Mouse (Mus musculus) intestine, embryonic 14.5 days (tissue): ENCODE results near the gene Pigx. TPM values are rescaled to one million over a fixed set of nuclear protein-coding genes. Genes with fewer than 3 reads are reported as not detected.
"Not testable (repeated sequence)": the region's sequence is repeated elsewhere in the genome, so short reads cannot be mapped to it uniquely, and the experiment has no call there.

Experiments used
- ATAC-seq: fragments of 200-750 bp; cut with Nextera tagmentation; replicated peaks from 2 replicates; pipeline ENCODE4 v1.8.0; 2017; ENCODE audit warnings: low read depth, moderate number of reproducible peaks, moderate TSS enrichment, moderate library complexity; ENCODE audit not compliant: low FRiP score, low TSS enrichment
- DNase-seq: peaks from one replicate; pipeline ENCODE4 v3.0.0-alpha.2; 2018; ENCODE audit warnings: low spot score
- H3K27ac ChIP-seq: fragments of 300-500 bp; sonication (generic); 2 replicates; pipeline ENCODE4 v1.5.1; 2014; ENCODE audit warnings: low read depth, mild to moderate bottlenecking, control low read depth
- H3K27me3 ChIP-seq: fragments of 300-500 bp; sonication (generic); replicated peaks from 2 replicates; pipeline ENCODE4 v1.6.1; 2014; ENCODE audit warnings: low read length, control low read depth; ENCODE audit not compliant: control insufficient read depth, insufficient read depth
- H3K36me3 ChIP-seq: fragments of 300-500 bp; sonication (generic); 2 replicates; pipeline ENCODE4 v1.6.1; 2014; ENCODE audit warnings: low read length, control low read depth; ENCODE audit not compliant: control insufficient read depth, insufficient read depth
- H3K4me1 ChIP-seq: fragments of 300-500 bp; sonication (generic); replicated peaks from 2 replicates; pipeline ENCODE4 v1.6.1; 2014; ENCODE audit warnings: low read length, control low read depth, mixed read lengths; ENCODE audit not compliant: control insufficient read depth, insufficient read depth
- H3K4me2 ChIP-seq: fragments of 300-500 bp; sonication (generic); 2 replicates; pipeline ENCODE4 v1.6.1; 2014; ENCODE audit warnings: low read length
- H3K4me3 ChIP-seq: fragments of 300-500 bp; sonication (generic); 2 replicates; pipeline ENCODE4 v1.5.1; 2014; ENCODE audit warnings: low read depth, low read length, control low read depth, mixed read lengths
- H3K9ac ChIP-seq: fragments of 300-500 bp; sonication (generic); 2 replicates; pipeline ENCODE4 v1.6.1; 2014; ENCODE audit warnings: mild to moderate bottlenecking, low read length
- H3K9me3 ChIP-seq: fragments of 300-500 bp; sonication (generic); 2 replicates; pipeline ENCODE4 v1.6.1; 2016; ENCODE audit warnings: low read length, control low read depth; ENCODE audit not compliant: control insufficient read depth
- WGBS: fragments of 180-500 bp; shearing (Covaris S2); extraction: QIAGEN DNeasy Blood & Tissue Kit; methylation state at CpG from one replicate; pipeline ENCODE4 v1.1.7; 2014; 5-methylcytosine and 5-hydroxymethylcytosine counted together
- polyA plus RNA-seq: library from polyadenylated mRNA; unstranded; fragments of >200 nt; fragmentation: Nextera tagmentation; extraction: Ambion mirVana; gene quantifications from 2 replicates; pipeline ENCODE4 v1.2.1, GENCODE M21; 2014

The Pigx gene
- polyA plus RNA-seq, 1 experiment from 2014 or later = 122 TPM

DNA sequence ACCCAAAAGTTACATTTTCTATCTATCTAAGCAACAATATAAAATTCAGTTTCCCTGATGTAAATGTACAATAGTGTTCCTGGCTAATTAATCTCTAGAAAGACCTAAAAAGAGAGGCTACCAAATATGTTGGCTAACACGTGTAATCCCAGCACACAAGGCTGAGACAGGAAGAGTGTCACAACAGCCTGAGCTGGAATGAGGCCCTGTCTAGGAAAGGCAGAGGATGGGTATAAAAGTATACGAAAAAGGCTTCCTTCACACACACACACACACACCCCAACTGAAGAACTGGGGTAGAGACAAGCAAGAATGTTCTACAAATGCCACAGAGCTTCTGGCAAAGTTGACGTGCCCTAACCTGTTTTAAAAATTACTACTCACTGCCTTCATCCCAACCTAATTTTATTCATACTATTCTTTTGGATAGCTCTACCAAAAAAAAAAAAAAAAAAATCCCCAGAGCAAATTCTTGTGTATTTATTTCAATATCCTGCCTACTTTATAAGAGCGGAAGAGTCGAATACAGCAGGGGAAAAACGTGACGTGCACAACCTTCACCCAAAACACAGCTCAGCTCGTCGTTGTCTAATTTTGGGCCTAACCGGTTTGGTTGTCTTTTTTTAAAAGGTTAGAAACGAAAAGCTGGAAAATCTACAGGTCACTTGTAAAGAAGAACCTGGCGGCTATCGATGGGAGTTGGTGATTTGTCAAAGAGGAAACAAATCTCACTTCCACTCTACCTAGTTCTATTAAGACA is 21.7 kb downstream of the Pigx start:
- peak overlapping the region; percentile 70 for H3K4me2 ChIP-seq
- no peaks in the 10 kb centered on the region for H3K36me3 ChIP-seq
- peak overlapping the region; percentile 97 for H3K9ac ChIP-seq
- peaks cover 11% of the 10 kb centered on the region for H3K4me1 ChIP-seq
- 4% methylated on average over 13 of the region's 13 CpGs for WGBS
- H3K27me3 ChIP-seq = no peaks in the 10 kb centered on the region
- no peaks in the 10 kb centered on the region for H3K9me3 ChIP-seq
- H3K27ac ChIP-seq = peak overlapping the region; percentile 94
- ATAC-seq = no peak
- peak overlapping the region; percentile 94 for H3K4me3 ChIP-seq
- DNase-seq = no peak

DNA sequence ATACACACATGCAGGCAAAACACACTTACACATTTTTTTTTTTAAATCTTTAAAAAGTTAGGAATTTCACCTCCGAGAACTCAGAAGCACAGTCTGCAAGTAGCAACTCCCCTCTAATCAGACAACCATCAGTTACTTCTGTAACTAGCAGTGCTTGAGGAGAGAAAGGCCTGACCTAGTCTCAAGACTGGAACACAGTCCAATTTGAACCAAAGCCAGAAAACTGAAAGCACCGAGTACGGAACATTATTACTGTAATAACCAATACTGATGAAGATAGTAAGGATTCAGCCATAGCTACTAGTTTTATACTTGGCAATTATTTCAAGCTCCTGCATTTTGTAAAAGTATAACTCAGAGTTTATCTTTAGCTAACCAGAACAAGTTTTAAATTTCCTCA is 23.1 kb downstream of the Pigx start:
- Histone ChIP-seq H3K4me3 (0 out of 2 replicates have a peak overlapping the region, but pooled peaks have one; percentile 94), H3K9me3 (no peaks in the 10 kb centered on the region), H3K36me3 (no peaks in the 10 kb centered on the region), H3K9ac (no peak overlapping the region), H3K27ac (no peak overlapping the region), H3K4me1 (peaks cover 11% of the 10 kb centered on the region), H3K27me3 (no peaks in the 10 kb centered on the region), H3K4me2 (peak overlapping the region; percentile 70)
- no peak for ATAC-seq
- no peak for DNase-seq
- 63% methylated on average over 3 of the region's 3 CpGs for WGBS

DNA sequence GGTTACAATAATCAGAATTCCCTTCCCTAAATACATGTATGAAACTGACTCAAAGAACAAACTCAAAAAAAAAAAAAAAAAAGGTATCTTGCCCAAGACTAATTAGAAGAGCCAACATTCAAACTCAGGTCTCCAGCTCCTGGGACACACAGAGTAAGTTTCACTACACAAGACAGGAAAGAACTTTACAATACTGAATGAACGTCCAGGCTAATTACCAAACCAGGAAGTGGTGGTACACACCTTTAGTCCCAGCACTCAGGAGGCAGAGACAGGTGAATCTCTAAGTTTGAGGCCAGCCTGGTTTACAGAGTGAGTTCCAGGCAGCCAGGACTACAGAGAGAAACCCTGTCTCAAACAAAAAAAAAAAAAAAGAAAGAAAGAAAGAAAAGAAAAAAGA is 23.8 kb downstream of the Pigx start:
- Histone ChIP-seq H3K27ac (no peak overlapping the region), H3K4me2 (no peak overlapping the region), H3K9me3 (no peaks in the 10 kb centered on the region), H3K4me1 (peaks cover 11% of the 10 kb centered on the region), H3K4me3 (no peak overlapping the region), H3K9ac (no peak overlapping the region), H3K27me3 (no peaks in the 10 kb centered on the region), H3K36me3 (no peaks in the 10 kb centered on the region)
- DNase-seq (no peak), ATAC-seq (no peak)
- 55% methylated on average over 1 of the region's 1 CpGs for WGBS

DNA sequence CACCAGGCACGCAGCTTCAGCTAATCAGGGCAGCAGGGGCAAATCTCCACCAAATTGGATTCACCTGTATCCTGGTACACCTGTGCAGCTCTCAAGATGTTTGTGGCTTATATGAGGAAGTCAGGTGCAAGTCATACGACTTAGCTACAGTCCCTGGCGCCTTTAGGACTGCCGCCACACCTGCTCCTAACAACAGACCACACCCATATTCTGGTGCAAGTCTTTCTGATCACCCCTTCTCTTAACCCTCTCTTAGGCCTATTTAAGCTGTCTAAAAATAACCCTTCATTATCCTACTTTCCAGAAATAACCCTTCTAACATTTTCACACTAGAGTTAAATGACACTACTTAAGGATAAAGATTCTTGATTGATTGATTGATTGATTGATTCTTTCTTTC is 29.5 kb downstream of the Pigx start:
- not testable (repeated sequence) for H3K4me1 ChIP-seq, ATAC-seq, H3K27me3 ChIP-seq, H3K27ac ChIP-seq, DNase-seq, H3K9ac ChIP-seq, H3K36me3 ChIP-seq, H3K4me3 ChIP-seq, H3K4me2 ChIP-seq, H3K9me3 ChIP-seq
- WGBS = 62% methylated on average over 4 of the region's 4 CpGs

DNA sequence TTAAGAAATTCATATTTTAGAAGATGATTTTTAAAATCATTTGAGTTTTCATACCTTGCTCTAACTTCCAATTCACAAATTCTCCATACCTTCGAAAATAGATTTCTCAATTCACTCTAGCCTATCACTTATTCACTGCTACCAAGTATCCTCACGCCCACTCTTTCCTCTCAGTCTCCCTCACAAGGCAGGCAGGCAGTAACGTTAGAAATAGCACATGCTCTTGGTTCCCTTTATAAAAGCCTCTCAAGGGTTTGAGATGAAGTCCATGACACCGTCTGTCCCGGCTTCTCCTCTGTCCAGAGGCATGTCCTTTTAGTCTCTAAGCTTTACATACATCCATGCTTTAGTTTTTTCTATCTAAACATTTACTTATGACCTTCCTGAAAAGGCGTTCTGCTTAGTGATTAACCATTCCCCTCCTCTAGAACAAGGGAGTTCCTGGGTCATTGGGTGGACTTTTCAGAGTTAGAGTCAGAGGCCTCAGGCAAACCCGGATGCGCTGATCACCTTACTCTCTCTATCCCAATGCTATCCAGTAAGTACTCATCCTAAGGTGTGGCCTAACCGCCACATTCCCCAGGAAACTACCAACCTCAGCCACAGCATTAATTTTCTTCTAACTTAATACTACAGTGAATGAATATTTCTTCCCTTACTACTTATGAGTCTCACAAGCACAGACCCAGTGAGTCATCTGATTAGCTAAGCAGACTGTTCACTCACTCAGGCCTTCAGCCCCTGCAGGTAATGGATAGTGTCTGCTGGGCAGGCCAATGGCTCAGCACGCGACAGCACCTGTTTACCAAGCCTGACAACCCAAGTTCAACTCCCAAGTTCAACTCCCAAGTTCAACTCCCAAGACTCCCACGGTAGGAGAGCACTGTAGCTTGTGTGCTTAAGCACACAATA is 30.9 kb downstream of the Pigx start:
- Histone ChIP-seq H3K4me2 (no peak overlapping the region), H3K27me3 (no peaks in the 10 kb centered on the region), H3K27ac (peak overlapping the region; percentile 23; the same call in 1 of the 2 replicates), H3K9ac (no peak overlapping the region), H3K9me3 (no peaks in the 10 kb centered on the region), H3K36me3 (no peaks in the 10 kb centered on the region), H3K4me1 (peaks cover 10% of the 10 kb centered on the region), H3K4me3 (no peak overlapping the region)
- WGBS = 64% methylated on average over 12 of the region's 12 CpGs
- ATAC-seq = peak; percentile 32; the same call in 1 of the 2 replicates
- DNase-seq = no peak

DNA sequence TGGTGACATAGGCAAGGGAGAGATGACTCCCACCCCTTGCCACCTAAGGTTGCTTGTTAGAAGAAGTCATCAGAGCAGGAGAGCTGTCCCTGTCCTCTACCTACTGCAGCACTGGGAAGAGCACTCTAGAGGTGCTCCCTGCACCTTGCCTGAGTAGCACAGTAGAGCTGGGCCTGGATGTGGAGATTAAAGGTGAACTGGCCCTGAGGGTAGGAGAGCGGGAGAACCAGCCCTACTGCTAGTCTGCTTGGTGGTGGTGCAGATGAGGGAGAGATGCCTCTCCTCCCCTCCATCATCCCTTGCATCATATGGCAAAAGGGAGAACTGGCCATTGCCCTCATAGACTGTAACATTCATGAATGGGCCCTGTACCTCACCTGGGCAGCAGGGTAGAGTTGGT is 32.6 kb downstream of the Pigx start:
- ATAC-seq (no peak), DNase-seq (no peak)
- H3K9ac ChIP-seq = no peak overlapping the region
- no peak overlapping the region for H3K4me3 ChIP-seq
- H3K4me1 ChIP-seq = peaks cover 10% of the 10 kb centered on the region
- no peaks in the 10 kb centered on the region for H3K9me3 ChIP-seq
- no peaks in the 10 kb centered on the region for H3K36me3 ChIP-seq
- 100% methylated on average over 1 of the region's 1 CpGs for WGBS
- H3K27me3 ChIP-seq = no peaks in the 10 kb centered on the region
- H3K4me2 ChIP-seq = no peak overlapping the region
- H3K27ac ChIP-seq = no peak overlapping the region

DNA sequence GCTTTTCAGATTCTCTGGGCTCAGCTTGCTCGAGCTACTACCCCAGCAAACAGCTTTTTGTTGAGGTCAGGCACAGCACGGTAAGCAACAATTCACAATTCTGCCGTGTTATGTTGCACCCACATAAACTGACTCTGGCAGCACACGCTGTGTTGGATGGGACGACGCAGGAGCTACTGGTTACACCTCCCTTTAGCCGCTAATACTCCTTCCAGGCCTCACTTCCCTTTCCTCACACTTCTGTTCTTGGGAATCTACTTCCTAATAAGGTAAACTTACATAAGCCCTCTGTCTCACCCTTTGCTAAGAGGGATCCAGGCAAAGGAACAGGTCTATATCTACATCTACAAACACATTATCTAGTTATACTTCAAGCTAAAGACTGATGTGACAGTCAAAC is 35.6 kb downstream of the Pigx start:
- no peak for ATAC-seq
- H3K4me3 ChIP-seq = no peak overlapping the region
- peaks cover 10% of the 10 kb centered on the region for H3K4me1 ChIP-seq
- no peaks in the 10 kb centered on the region for H3K9me3 ChIP-seq
- no peak overlapping the region for H3K4me2 ChIP-seq
- 74% methylated on average over 7 of the region's 7 CpGs for WGBS
- H3K36me3 ChIP-seq = no peaks in the 10 kb centered on the region
- no peaks in the 10 kb centered on the region for H3K27me3 ChIP-seq
- no peak for DNase-seq
- H3K9ac ChIP-seq = no peak overlapping the region
- peak overlapping the region; percentile 64 for H3K27ac ChIP-seq

DNA sequence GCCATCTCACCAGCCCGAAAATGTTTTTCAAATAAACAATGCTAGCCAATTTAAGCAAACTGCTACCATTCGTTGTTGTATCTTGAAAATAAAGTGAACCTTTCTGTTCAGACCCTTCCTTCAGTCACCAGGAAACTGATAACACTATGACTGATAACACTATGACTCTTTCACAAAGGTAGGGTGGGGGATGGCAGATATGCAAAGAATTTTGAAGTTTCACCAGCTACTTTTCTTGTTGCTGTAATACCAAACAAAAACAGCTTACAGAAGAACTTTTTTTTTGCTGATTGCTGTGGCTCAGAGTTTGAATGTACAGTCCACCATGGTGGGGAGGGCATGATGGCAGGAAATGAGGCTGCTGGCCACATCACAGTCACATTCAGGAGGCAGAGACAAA is 37.3 kb downstream of the Pigx start:
- no peak for DNase-seq
- Histone ChIP-seq H3K4me1 (peaks cover 3% of the 10 kb centered on the region; the same call in 1 of the 2 replicates), H3K9ac (no peak overlapping the region), H3K4me2 (no peak overlapping the region), H3K9me3 (no peaks in the 10 kb centered on the region), H3K36me3 (no peaks in the 10 kb centered on the region), H3K27me3 (no peaks in the 10 kb centered on the region), H3K27ac (no peak overlapping the region), H3K4me3 (no peak overlapping the region)
- 65% methylated on average over 2 of the region's 2 CpGs for WGBS
- no peak for ATAC-seq
